Mouse (Mus musculus) cerebellum, postnatal 10 days (tissue): ENCODE measurements around the gene Vegfd.

ENCODE experiments used
- DNase-seq, 2 experiments: peaks; one replicate each; pipeline ENCODE4 v3.0.0; 2021; ENCODE audit warnings: mixed read lengths in 2 of 2

Vegfd gene

GRCm38 (mm10) chrX:164419955-164420354, 46.8 kb downstream of the Vegfd start:
- DNase-seq, result no peak

- no peak for DNase-seq
Observed at GRCm38 (mm10) chrX:164420518-164420917, 47.3 kb downstream of the Vegfd start.

- no peak for DNase-seq
Observed at GRCm38 (mm10) chrX:164424821-164425220, 51.6 kb downstream of the Vegfd start.

- DNase-seq, result no peak
Observed at GRCm38 (mm10) chrX:164427295-164427694, 54.1 kb downstream of the Vegfd start.

GRCm38 (mm10) chrX:164428224-164428623, 55.0 kb downstream of the Vegfd start:
- DNase-seq, result no peak

GRCm38 (mm10) chrX:164430621-164431020, 57.4 kb downstream of the Vegfd start:
- DNase-seq, result no peak

GRCm38 (mm10) chrX:164431133-164431532, 58.0 kb downstream of the Vegfd start:
- no peak for DNase-seq

GRCm38 (mm10) chrX:164431541-164431940, 58.4 kb downstream of the Vegfd start:
- no peak for DNase-seq

- no peak for DNase-seq
Observed at GRCm38 (mm10) chrX:164432682-164433081, 59.5 kb downstream of the Vegfd start.

GRCm38 (mm10) chrX:164436709-164437108, 63.5 kb downstream of the Vegfd start, which contains the start of gene Asb11:
Gene Asb11 (plus strand): TSS chrX:164436994.
- DNase-seq, result no peak

GRCm38 (mm10) chrX:164439462-164439861, 66.3 kb downstream of the Vegfd start:
- no peak for DNase-seq

- DNase-seq, result no peak
Observed at GRCm38 (mm10) chrX:164440140-164440539, 67.0 kb downstream of the Vegfd start.

- DNase-seq, result no peak
Observed at GRCm38 (mm10) chrX:164440703-164441102, 67.5 kb downstream of the Vegfd start.

- DNase-seq, result no peak
Observed at GRCm38 (mm10) chrX:164441306-164441705, 68.1 kb downstream of the Vegfd start.

- DNase-seq, result no peak
Observed at GRCm38 (mm10) chrX:164445601-164446000, 72.4 kb downstream of the Vegfd start.

GRCm38 (mm10) chrX:164446106-164446551, 73.0 kb downstream of the Vegfd start:
- DNase-seq, result no peak

- no peak for DNase-seq
Observed at GRCm38 (mm10) chrX:164446835-164447681, 73.9 kb downstream of the Vegfd start.

- DNase-seq, result no peak
Observed at GRCm38 (mm10) chrX:164447682-164448071, 74.5 kb downstream of the Vegfd start.

GRCm38 (mm10) chrX:164449201-164449600, 76.0 kb downstream of the Vegfd start:
- DNase-seq, result peak; percentile 48 to 65
